Mouse (Mus musculus): ENCODE measurements around the gene Prickle1.

GRCm38 (mm10) chr15:93485252-93485651, 110.4 kb downstream of the Prickle1 start:
- no peak for TF ChIP-seq CTCF (IDR thresholded peaks at IDR 0.05; ENCODE audit: control insufficient read depth, insufficient read depth, low read length)
- no peak for TF ChIP-seq POLR2A (IDR thresholded peaks at IDR 0.05; ENCODE audit: borderline replicate concordance, control insufficient read depth, low read depth, low read length)
